Mouse (Mus musculus) stomach, postnatal 0 days (tissue): ENCODE results near the gene Pgpep1.

Experiments used
- CTCF ChIP-seq: IDR thresholded peaks from 2 replicates; pipeline ENCODE4 v1.5.1; 2016; ENCODE audit warnings: antibody characterized with exemption, low read depth, mild to moderate bottlenecking, moderate library complexity
- EP300 ChIP-seq: optimal IDR thresholded peaks from 2 replicates; pipeline ENCODE3; 2016; ENCODE audit warnings: antibody characterized with exemption

- TF ChIP-seq CTCF (no peak), EP300 (no peak)
These were observed 11.6 kb upstream of the Pgpep1 start for GRCm38 (mm10) chr8:70671615-70672324.
